Mouse (Mus musculus) lung, adult 2 months (tissue): ENCODE data around the gene Rhbdf2.
"Not testable (repeated sequence)": the region's sequence is repeated elsewhere in the genome, so short reads cannot be mapped to it uniquely, and the experiment has no call there.

Experiments used
- CTCF ChIP-seq: fragments of 200-500 bp; IDR thresholded peaks from 2 replicates; pipeline ENCODE4 v1.5.1; 2011; ENCODE audit warnings: mild to moderate bottlenecking, low read length, control low read depth; ENCODE audit not compliant: insufficient read depth
- POLR2A ChIP-seq: fragments of 200-500 bp; IDR thresholded peaks from 2 replicates; pipeline ENCODE4 v1.6.1; 2011; ENCODE audit warnings: low read depth, mild to moderate bottlenecking, control low read depth, low read length, borderline replicate concordance; ENCODE audit errors: extremely low read depth

DNA sequence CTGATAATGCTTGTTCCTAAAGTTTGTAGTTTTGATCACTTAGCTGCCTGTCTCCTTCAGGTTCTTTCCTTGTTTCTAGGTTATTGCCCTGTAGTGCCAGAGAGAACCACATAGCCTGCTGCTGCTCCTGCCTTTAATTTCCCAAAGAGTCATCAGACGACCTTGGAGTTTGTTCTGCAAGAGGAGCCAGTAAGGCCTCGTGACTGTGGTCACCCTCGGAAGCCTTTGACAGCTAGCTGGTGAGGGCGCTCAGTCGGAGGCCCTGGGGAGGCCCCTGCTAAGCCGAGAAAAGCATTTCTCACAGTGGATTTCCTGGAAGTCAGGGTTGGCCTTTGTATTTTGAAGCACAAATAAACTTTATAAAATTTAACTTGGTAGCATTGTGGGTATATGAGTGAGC lies 48.6 kb upstream of the Rhbdf2 start:
- not testable (repeated sequence) for TF ChIP-seq CTCF, POLR2A
